Mouse (Mus musculus): Measurements from ENCODE around the gene Lce6a.

DNA sequence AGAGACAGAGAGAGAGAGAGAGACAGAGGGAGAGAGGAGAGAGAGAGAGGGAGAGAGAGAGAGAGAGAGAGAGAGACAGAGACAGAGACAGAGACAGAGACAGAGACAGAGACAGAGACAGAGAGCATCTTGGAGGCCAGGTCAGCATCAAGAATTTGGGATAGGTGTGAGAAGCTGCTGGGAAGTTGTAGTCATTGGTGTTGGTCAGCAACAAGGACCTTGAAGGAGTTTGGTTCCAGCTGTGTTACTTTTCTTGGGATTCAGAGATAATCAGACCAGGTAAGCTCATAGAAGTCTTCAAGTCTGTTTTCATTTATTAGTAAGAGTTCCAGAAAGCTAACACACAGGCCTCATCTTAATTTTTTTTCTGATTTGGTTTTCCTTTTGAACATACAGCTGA, 14.1 kb downstream of the Lce6a start, which contains the start of gene 2210017I01Rik:
- TF ChIP-seq CTCF (IDR thresholded peaks at IDR 0.05; ENCODE audit: insufficient read depth, low read depth, low read length) (no peak), POLR2A (IDR thresholded peaks at IDR 0.05; ENCODE audit: insufficient read depth, low read depth, low read length) (no peak)

Data from olfactory bulb, adult 2 months (tissue).